13 mouse cellular contexts compared by ENCODE assay signal in the genomic region with DNA sequence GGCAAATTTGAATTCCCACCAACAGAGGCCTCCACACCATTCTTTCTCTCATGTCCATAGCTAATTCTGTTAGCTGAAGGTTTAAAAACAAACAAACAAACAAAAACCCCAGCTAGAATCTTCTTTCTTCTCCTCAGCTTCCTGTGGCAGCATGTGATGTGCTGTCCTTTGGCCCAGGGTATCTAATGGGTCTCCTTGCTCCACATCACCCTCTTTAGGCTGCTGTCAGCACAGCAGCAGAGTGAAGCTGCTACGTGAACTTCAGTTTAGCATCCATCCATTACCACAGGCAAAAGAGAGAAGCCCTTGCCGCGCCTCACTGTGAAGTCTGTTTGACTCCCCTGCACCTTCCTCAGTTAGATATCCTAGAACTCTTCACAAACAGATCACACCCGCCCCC. TPM values are rescaled to one million over a fixed set of nuclear protein-coding genes. Genes with fewer than 3 reads are reported as not detected.
DNase-seq lines count a peak whose midpoint lies in the region; ATAC-seq and TF ChIP-seq lines count a peak whose summit lies in the region.
"Had no signal": no experiment of that assay in that cellular context is flagged by ENCODE, and none has a peak within 500 bp of the region (broad histone marks: within the 10 kb centered on the region; RNA-seq: fewer than 3 reads in every experiment).

No protein-coding gene starts in this region.

- TF ChIP-seq POLR2A in heart, adult 2 months (IDR thresholded peaks at IDR 0.05; ENCODE audit: insufficient read depth, low read depth, low read length), result no peak
- no peak for TF ChIP-seq POLR2A in lung, adult 2 months (IDR thresholded peaks at IDR 0.05; ENCODE audit: borderline replicate concordance, extremely low read depth, low read depth, low read length)

- H3K4me1 ChIP-seq in heart, adult 2 months (ENCODE audit: control insufficient read depth, insufficient read depth, low read length), result peaks cover 4% of the 10 kb centered on the region
- peaks cover 5% of the 10 kb centered on the region; the same call in 1 of the 2 replicates for H3K4me1 ChIP-seq in heart, embryonic 11.5 days (ENCODE audit: control insufficient read depth, insufficient read depth, low read length)
- peaks cover 8% of the 10 kb centered on the region; the same call in 1 of the 2 replicates for H3K4me1 ChIP-seq in lung, adult 2 months (ENCODE audit: control insufficient read depth, insufficient read depth, low read length)

- DNase-seq in heart, adult 2 months, result no peak
- no peak for DNase-seq in lung, adult 2 months
- DNase-seq in lung, postnatal 25 days (ENCODE audit: low spot score), result no peak
- peak; percentile 43 for DNase-seq in R1 (ENCODE audit: low read depth, low spot score)
- DNase-seq in lung, postnatal 36 days, result peak; percentile 56
- no peak for DNase-seq in retina, postnatal 1 day
- no peak for DNase-seq in gastrocnemius, postnatal 14 days
- DNase-seq: adrenal gland, postnatal 36 days; gastrocnemius, postnatal 25 days had no signal

- TF ChIP-seq CTCF in heart, adult 2 months (IDR thresholded peaks at IDR 0.05), result peak; percentile 65
- peak; percentile 46 for TF ChIP-seq CTCF in lung, adult 2 months (IDR thresholded peaks at IDR 0.05; ENCODE audit: insufficient read depth, low read length)

- no peak for TF ChIP-seq EP300 in heart, adult 2 months (IDR thresholded peaks at IDR 0.05; ENCODE audit: insufficient read depth, low read depth, low read length)

- no peaks in the 10 kb centered on the region for H3K9me3 ChIP-seq in heart, embryonic 11.5 days (replicated peaks; ENCODE audit: control insufficient read depth, low read length)
- H3K9me3 ChIP-seq: lung, embryonic 15.5 days had no signal

- ATAC-seq in heart, embryonic 11.5 days (replicated peaks; ENCODE audit: insufficient number of reproducible peaks, low FRiP score, low TSS enrichment), result no peak

- H3K27ac ChIP-seq in heart, adult 2 months, result no peak overlapping the region
- H3K27ac ChIP-seq in heart, embryonic 11.5 days (ENCODE audit: low read depth, low read length), result no peak overlapping the region
- H3K27ac ChIP-seq: lung, embryonic 15.5 days had no signal

- no peak overlapping the region for H3K4me3 ChIP-seq in heart, adult 2 months
- no peak overlapping the region for H3K4me3 ChIP-seq in heart, embryonic 11.5 days (ENCODE audit: low read depth, low read length)
- no peak overlapping the region for H3K4me3 ChIP-seq in lung, adult 2 months (replicated peaks; ENCODE audit: extremely low read depth, low read depth, low read length)
- H3K4me3 ChIP-seq: lung, embryonic 15.5 days had no signal

- H3K4me2 ChIP-seq in heart, embryonic 11.5 days, result no peak overlapping the region
- H3K4me2 ChIP-seq: lung, embryonic 15.5 days had no signal

- H3K79me2 ChIP-seq in heart, adult 2 months (replicated peaks; ENCODE audit: control insufficient read depth, insufficient read depth, low read length), result no peaks in the 10 kb centered on the region

- H3K36me3 ChIP-seq in heart, adult 2 months (ENCODE audit: control insufficient read depth, insufficient read depth, low read length), result no peaks in the 10 kb centered on the region
- no peaks in the 10 kb centered on the region for H3K36me3 ChIP-seq in heart, embryonic 11.5 days (ENCODE audit: control insufficient read depth, insufficient read depth, low read length)
- H3K36me3 ChIP-seq: lung, embryonic 15.5 days had no signal

- WGBS in heart, adult 2 months, result 77% methylated on average over 4 of the region's 4 CpGs
- 73% methylated on average over 4 of the region's 4 CpGs for WGBS in heart, embryonic 11.5 days (ENCODE audit: insufficient replicate concordance)
- WGBS in lung, adult 2 months, result 75% methylated on average over 4 of the region's 4 CpGs

- intact Hi-C loops in heart, adult 2 months (cut with DNase I), result no loop called here
- intact Hi-C loops in gastrocnemius, postnatal 14 days (cut with DNase I; ENCODE audit: low total_unique reads), result no loop called here

- H3K27me3 ChIP-seq in heart, adult 2 months (ENCODE audit: control insufficient read depth, insufficient read depth, low read length), result no peaks in the 10 kb centered on the region
- no peaks in the 10 kb centered on the region for H3K27me3 ChIP-seq in heart, embryonic 11.5 days (ENCODE audit: control insufficient read depth, insufficient read depth, low read length)
- H3K27me3 ChIP-seq: lung, embryonic 15.5 days had no signal

- H3K9ac ChIP-seq in heart, adult 2 months (ENCODE audit: low read depth, low read length), result no peak overlapping the region
- H3K9ac ChIP-seq in heart, embryonic 11.5 days (ENCODE audit: low read depth, low read length), result no peak overlapping the region
- H3K9ac ChIP-seq: lung, embryonic 15.5 days had no signal

RNA-seq across cellular contexts. Expression of gene Mustn1, which starts 21.0 kb away (rescaled TPM):
- total RNA-seq in heart, adult 2 months (2021), result 10 to 100 TPM; 14.4 to 15.9 TPM
- polyA plus RNA-seq in heart, adult 2 months (2012; rRNA removed), result 13.6 and 17.7 TPM in 2 replicates
- polyA plus RNA-seq in heart, embryonic 11.5 days (2014; fragmentation: Nextera tagmentation; extraction: Ambion mirVana), result 1.8 and 2.0 TPM in 2 replicates
- polyA plus RNA-seq in lung, adult 2 months (2012; rRNA removed), result 44.8 and 50.3 TPM in 2 replicates
- 10 to 100 TPM; 74.0 to 90.1 TPM for total RNA-seq in gastrocnemius, postnatal 14 days (2021)
- total RNA-seq: hematopoietic stem cell, adult 5-6 weeks; monocyte, adult 5-6 weeks had no signal

RNA-seq across cellular contexts. Expression of gene Itih4, which starts 28.3 kb away (rescaled TPM):
- total RNA-seq in heart, adult 2 months (2021), result 1 to 10 TPM; 7.1 to 7.3 TPM
- 4.7 and 7.0 TPM in 2 replicates for polyA plus RNA-seq in heart, adult 2 months (2012; rRNA removed)
- polyA plus RNA-seq in heart, embryonic 11.5 days (2014; fragmentation: Nextera tagmentation; extraction: Ambion mirVana), result not detected in 2 replicates
- 37.7 and 43.4 TPM in 2 replicates for polyA plus RNA-seq in lung, adult 2 months (2012; rRNA removed)
- not detected for total RNA-seq in gastrocnemius, postnatal 14 days (2021)
- total RNA-seq: gastrocnemius, postnatal 25 days; hematopoietic stem cell, adult 5-6 weeks; monocyte, adult 5-6 weeks had no signal

RNA-seq across cellular contexts. Expression of gene Tmem110, which starts 32.6 kb away (rescaled TPM):
- total RNA-seq in heart, adult 2 months (2021), result 1 to 10 TPM; 7.3 to 9.4 TPM
- 13.1 and 14.3 TPM in 2 replicates for polyA plus RNA-seq in heart, adult 2 months (2012; rRNA removed)
- polyA plus RNA-seq in heart, embryonic 11.5 days (2014; fragmentation: Nextera tagmentation; extraction: Ambion mirVana), result 16.0 and 18.2 TPM in 2 replicates
- polyA plus RNA-seq in lung, adult 2 months (2012; rRNA removed), result 40.6 and 43.7 TPM in 2 replicates
- 1 to 10 TPM; 7.5 to 8.5 TPM for total RNA-seq in gastrocnemius, postnatal 14 days (2021)

Comparison
In these comparisons a context has a peak if more than half of its experiments do, and no peak if none do; other contexts are left out.
1. DNase-seq: peak in R1 (single experiment) and lung, postnatal 36 days (single experiment); none in heart, adult 2 months (0 of 2), lung, adult 2 months (single experiment), lung, postnatal 25 days (single experiment), retina, postnatal 1 day (single experiment) and gastrocnemius, postnatal 14 days (single experiment).